Comparison of ENCODE assay signal across 8 mouse cellular contexts in genomic region chr2:155308936-155309592, GRCm38 (mm10). TPM values are rescaled to one million over a fixed set of nuclear protein-coding genes. Genes with fewer than 3 reads are reported as not detected.
DNase-seq lines count a peak whose midpoint lies in the region; ATAC-seq lines count a peak whose summit lies in the region.

No protein-coding gene starts in this region.

- no peaks in the 10 kb centered on the region for H3K27me3 ChIP-seq in heart, embryonic 12.5 days (replicated peaks)
- H3K27me3 ChIP-seq in limb, embryonic 10.5 days (ENCODE audit: low read depth, poor library complexity, severe bottlenecking), result no peaks in the 10 kb centered on the region

- H3K4me2 ChIP-seq in heart, embryonic 12.5 days, result no peak overlapping the region

- no peaks in the 10 kb centered on the region for H3K9me3 ChIP-seq in heart, embryonic 12.5 days (replicated peaks)
- no peaks in the 10 kb centered on the region for H3K9me3 ChIP-seq in limb, embryonic 10.5 days (replicated peaks)

- peak; percentile 16 for DNase-seq in urinary bladder, postnatal 14 days (ENCODE audit: low spot score)
- DNase-seq in urinary bladder, postnatal 25 days (ENCODE audit: low spot score), result no peak
- DNase-seq in embryo, embryonic 11.5 days (ENCODE audit: low read depth, low spot score), result peak; percentile 14
- DNase-seq in limb, embryonic 10.5 days (ENCODE audit: low spot score), result no peak
- peak; percentile 76 for DNase-seq in retina, embryonic 14.5 days (ENCODE audit: low spot score)
- DNase-seq in left cerebral cortex, postnatal 4 days, result no peak
- DNase-seq in frontal cortex, postnatal 36 days (ENCODE audit: low spot score in 2 of 2), result no peak

- H3K4me1 ChIP-seq in heart, embryonic 12.5 days (replicated peaks), result peaks cover 8% of the 10 kb centered on the region
- H3K4me1 ChIP-seq in limb, embryonic 10.5 days, result peaks cover 14% of the 10 kb centered on the region

- no peak overlapping the region for H3K4me3 ChIP-seq in heart, embryonic 12.5 days
- H3K4me3 ChIP-seq in limb, embryonic 10.5 days, result no peak overlapping the region

- ATAC-seq in heart, embryonic 12.5 days (ENCODE audit: insufficient number of reproducible peaks, low FRiP score), result 0 out of 2 replicates have a peak, but pooled peaks have one; percentile 48

- WGBS in heart, embryonic 12.5 days, result 18% methylated on average over 3 of the region's 3 CpGs
- WGBS in limb, embryonic 10.5 days, result 56% methylated on average over 3 of the region's 3 CpGs

- peak overlapping the region; percentile 86 for H3K27ac ChIP-seq in heart, embryonic 12.5 days (ENCODE audit: poor library complexity, severe bottlenecking)
- H3K27ac ChIP-seq in limb, embryonic 10.5 days, result peak overlapping the region; percentile 48; the same call in 1 of the 2 replicates

- H3K36me3 ChIP-seq in heart, embryonic 12.5 days, result peaks cover 33% of the 10 kb centered on the region
- H3K36me3 ChIP-seq in limb, embryonic 10.5 days, result peaks cover 51% of the 10 kb centered on the region

- H3K9ac ChIP-seq in heart, embryonic 12.5 days, result no peak overlapping the region

- intact Hi-C loops in left cerebral cortex, postnatal 4 days (cut with DNase I), result no loop called here

RNA-seq across cellular contexts. Expression of gene Map1lc3a, which starts 33.0 kb away (rescaled TPM):
- 228 and 252 TPM in 2 replicates for polyA plus RNA-seq in heart, embryonic 12.5 days (2016; fragmentation: Nextera tagmentation; extraction: Ambion mirVana)
- 83.8 and 102 TPM in 2 replicates for polyA plus RNA-seq in limb, embryonic 10.5 days (2016; fragmentation: Nextera tagmentation; extraction: Ambion mirVana)
- total RNA-seq in left cerebral cortex, postnatal 4 days (2021), result 100 to 1,000 TPM; 362 to 374 TPM

RNA-seq across cellular contexts. Expression of gene Pigu, which starts 48.2 kb away (rescaled TPM):
- polyA plus RNA-seq in heart, embryonic 12.5 days (2016; fragmentation: Nextera tagmentation; extraction: Ambion mirVana), result 56.1 and 56.2 TPM in 2 replicates
- 51.7 and 53.9 TPM in 2 replicates for polyA plus RNA-seq in limb, embryonic 10.5 days (2016; fragmentation: Nextera tagmentation; extraction: Ambion mirVana)
- 10 to 100 TPM; 34.6 to 38.6 TPM for total RNA-seq in left cerebral cortex, postnatal 4 days (2021)

Comparison
In these comparisons a context has a peak if more than half of its experiments do, and no peak if none do; other contexts are left out.
1. DNase-seq: peak in urinary bladder, postnatal 14 days (single experiment), embryo, embryonic 11.5 days (single experiment) and retina, embryonic 14.5 days (single experiment); none in urinary bladder, postnatal 25 days (single experiment), limb, embryonic 10.5 days (single experiment), left cerebral cortex, postnatal 4 days (single experiment) and frontal cortex, postnatal 36 days (0 of 2).